Mouse (Mus musculus): Measurements from ENCODE around the gene Ppp4r3a. TPM values are rescaled to one million over a fixed set of nuclear protein-coding genes. Genes with fewer than 3 reads are reported as not detected.
A peak's percentile ranks its signal among the peaks of the same experiment; 100 is the strongest.

Ppp4r3a gene
- polyA plus RNA-seq, 1 experiment from 2014 or later, result 58.9 TPM

DNA sequence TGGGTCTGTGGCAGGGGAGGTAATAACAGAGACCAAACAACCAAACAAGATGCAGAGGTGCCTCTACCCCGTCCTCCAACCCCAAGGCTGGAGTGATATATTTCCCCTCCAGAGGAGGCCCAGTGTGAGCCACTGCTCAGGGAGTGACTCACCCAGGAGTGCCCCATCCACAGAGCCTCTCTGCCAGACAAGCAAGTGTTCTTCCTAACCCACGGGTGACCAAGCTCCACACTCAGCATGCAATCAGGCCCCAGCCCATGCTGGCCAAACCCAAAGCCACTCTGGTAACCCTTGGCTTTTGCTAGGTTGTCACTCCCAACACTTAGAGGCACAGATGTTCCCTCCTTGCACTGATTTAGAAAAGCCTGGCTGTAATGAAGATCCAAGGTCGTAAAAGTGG, 90.4 kb downstream of the Ppp4r3a start:
- Histone ChIP-seq H3K4me1 (ENCODE audit: control insufficient read depth, insufficient read depth, low read length) (peaks cover 52% of the 10 kb centered on the region), H3K36me3 (ENCODE audit: control insufficient read depth, insufficient read depth, low read length) (no peaks in the 10 kb centered on the region), H3K27ac (ENCODE audit: low read depth, low read length) (no peak overlapping the region), H3K27me3 (ENCODE audit: control insufficient read depth, insufficient read depth, low read length) (no peaks in the 10 kb centered on the region), H3K9me3 (ENCODE audit: control insufficient read depth, low read length) (no peaks in the 10 kb centered on the region), H3K4me2 (replicated peaks; ENCODE audit: low read depth, low read length) (no peak overlapping the region), H3K9ac (ENCODE audit: low read depth, low read length) (no peak overlapping the region), H3K4me3 (ENCODE audit: low read length) (no peak overlapping the region)
- no peak for ATAC-seq (ENCODE audit: low FRiP score, low TSS enrichment)
- 38% methylated on average over 3 of the region's 3 CpGs for WGBS

DNA sequence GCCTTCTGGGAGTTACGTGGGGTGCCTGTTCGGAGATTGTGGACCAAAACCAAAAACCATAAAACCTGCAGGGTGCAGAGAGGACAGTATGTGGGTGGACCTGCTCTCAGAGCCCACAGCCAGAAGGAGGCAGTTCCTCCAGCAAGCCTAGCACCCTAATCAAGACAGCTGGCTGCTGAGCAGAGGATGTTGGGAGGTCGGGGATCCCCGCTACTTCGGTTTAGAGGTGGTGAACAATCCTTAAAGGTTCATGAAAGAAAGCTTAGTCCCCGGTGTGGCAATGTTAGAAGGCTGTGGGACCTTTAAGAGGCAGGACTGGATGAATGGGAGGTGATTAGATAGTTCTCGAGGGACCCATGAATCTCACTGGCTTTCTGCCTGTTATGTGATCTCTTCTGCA, 91.0 kb downstream of the Ppp4r3a start:
- no peaks in the 10 kb centered on the region for H3K27me3 ChIP-seq (ENCODE audit: control insufficient read depth, insufficient read depth, low read length)
- no peak overlapping the region for H3K4me3 ChIP-seq (ENCODE audit: low read length)
- H3K36me3 ChIP-seq (ENCODE audit: control insufficient read depth, insufficient read depth, low read length), result no peaks in the 10 kb centered on the region
- no peaks in the 10 kb centered on the region for H3K9me3 ChIP-seq (ENCODE audit: control insufficient read depth, low read length)
- H3K27ac ChIP-seq (ENCODE audit: low read depth, low read length), result no peak overlapping the region
- WGBS, result 59% methylated on average over 7 of the region's 7 CpGs
- peaks cover 48% of the 10 kb centered on the region for H3K4me1 ChIP-seq (ENCODE audit: control insufficient read depth, insufficient read depth, low read length)
- no peak overlapping the region for H3K9ac ChIP-seq (ENCODE audit: low read depth, low read length)
- ATAC-seq (ENCODE audit: low FRiP score, low TSS enrichment), result no peak
- no peak overlapping the region for H3K4me2 ChIP-seq (replicated peaks; ENCODE audit: low read depth, low read length)

DNA sequence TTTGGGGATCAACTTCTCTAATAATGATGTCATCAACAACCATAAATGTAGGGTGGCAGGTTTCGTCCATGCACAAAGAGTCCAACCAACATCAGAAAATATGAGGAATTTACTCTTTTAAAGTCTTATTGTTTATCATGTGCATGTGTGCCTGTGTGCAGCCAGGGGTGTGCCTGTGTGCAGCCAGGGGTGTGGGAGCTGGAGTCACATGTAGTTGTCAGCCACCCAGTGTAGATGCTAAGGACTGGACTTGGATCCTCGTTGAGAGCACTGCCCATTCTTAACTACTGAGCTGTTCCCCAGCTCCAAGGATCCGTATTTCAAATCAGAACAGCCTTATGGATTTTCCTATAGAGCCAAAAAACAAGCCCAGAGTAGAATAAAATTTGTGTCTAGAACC, 92.4 kb downstream of the Ppp4r3a start:
- H3K27ac ChIP-seq (ENCODE audit: low read depth, low read length), result no peak overlapping the region
- H3K4me2 ChIP-seq (replicated peaks; ENCODE audit: low read depth, low read length), result no peak overlapping the region
- H3K4me1 ChIP-seq (ENCODE audit: control insufficient read depth, insufficient read depth, low read length), result peaks cover 42% of the 10 kb centered on the region

DNA sequence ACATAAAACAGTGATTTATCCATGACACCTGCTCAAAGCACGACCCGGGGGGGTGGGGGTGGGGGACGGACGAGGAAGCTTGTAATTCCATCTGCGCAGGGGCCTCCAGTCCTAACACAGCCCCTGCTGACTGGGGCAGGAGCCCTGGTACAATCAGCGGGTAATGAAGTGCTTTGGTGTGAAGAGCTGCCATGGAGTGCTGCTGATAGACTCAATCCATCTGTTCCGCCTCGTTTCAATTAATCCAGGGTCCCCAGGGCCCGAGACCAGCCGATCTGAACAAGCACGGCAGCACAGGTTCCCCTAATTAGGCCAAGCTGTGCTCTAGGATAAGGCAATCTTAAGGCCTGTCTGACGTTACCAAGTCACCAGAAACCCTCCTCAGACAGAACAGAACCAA, 93.2 kb downstream of the Ppp4r3a start:
- no peaks in the 10 kb centered on the region for H3K27me3 ChIP-seq (ENCODE audit: control insufficient read depth, insufficient read depth, low read length)

More for the DNA sequence above, 92.4 kb downstream of the Ppp4r3a start:
- no peaks in the 10 kb centered on the region for H3K36me3 ChIP-seq (ENCODE audit: control insufficient read depth, insufficient read depth, low read length)
- 63% methylated on average over 3 of the region's 3 CpGs for WGBS
- no peak for ATAC-seq (ENCODE audit: low FRiP score, low TSS enrichment)
- no peaks in the 10 kb centered on the region for H3K27me3 ChIP-seq (ENCODE audit: control insufficient read depth, insufficient read depth, low read length)
- H3K9me3 ChIP-seq (ENCODE audit: control insufficient read depth, low read length), result no peaks in the 10 kb centered on the region
- H3K9ac ChIP-seq (ENCODE audit: low read depth, low read length), result no peak overlapping the region
- H3K4me3 ChIP-seq (ENCODE audit: low read length), result no peak overlapping the region

DNA sequence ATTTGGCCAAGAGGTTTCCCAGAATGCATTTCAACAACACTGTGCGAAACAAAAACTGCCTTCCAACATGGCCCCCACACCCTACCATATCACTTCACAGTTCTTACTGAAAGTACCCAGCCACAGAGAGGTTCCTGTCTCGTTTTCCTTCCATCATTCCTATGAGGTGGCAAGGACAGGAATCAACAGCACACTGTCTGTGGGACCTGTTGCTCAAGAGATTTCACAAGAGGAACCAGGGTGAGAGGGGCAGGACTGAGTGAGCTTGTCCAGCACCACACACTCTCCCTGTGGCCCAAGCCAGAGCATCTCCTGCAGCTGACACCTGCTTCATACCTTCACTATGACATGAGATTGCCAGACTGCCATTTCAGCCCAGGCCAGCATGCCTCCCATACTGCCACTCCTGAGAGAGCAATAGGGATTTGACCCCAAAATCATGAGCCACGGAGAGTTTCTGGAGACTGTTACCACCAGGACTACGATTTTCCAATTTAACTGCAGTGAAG, 93.7 kb downstream of the Ppp4r3a start:
- ATAC-seq (ENCODE audit: low FRiP score, low TSS enrichment), result no peak; the same call in 1 of the 2 replicates

More for the DNA sequence above, 93.2 kb downstream of the Ppp4r3a start:
- H3K9ac ChIP-seq (ENCODE audit: low read depth, low read length), result no peak overlapping the region
- peaks cover 35% of the 10 kb centered on the region; the same call in 1 of the 2 replicates for H3K4me1 ChIP-seq (ENCODE audit: control insufficient read depth, insufficient read depth, low read length)
- no peak overlapping the region; the same call in 1 of the 2 replicates for H3K27ac ChIP-seq (ENCODE audit: low read depth, low read length)
- no peak overlapping the region for H3K4me3 ChIP-seq (ENCODE audit: low read length)
- no peaks in the 10 kb centered on the region for H3K36me3 ChIP-seq (ENCODE audit: control insufficient read depth, insufficient read depth, low read length)
- no peak overlapping the region for H3K4me2 ChIP-seq (replicated peaks; ENCODE audit: low read depth, low read length)
- H3K9me3 ChIP-seq (ENCODE audit: control insufficient read depth, low read length), result no peaks in the 10 kb centered on the region
- peak; percentile 83 for ATAC-seq (ENCODE audit: low FRiP score, low TSS enrichment)
- 17% methylated on average over 12 of the region's 12 CpGs for WGBS

More for the DNA sequence above, 93.7 kb downstream of the Ppp4r3a start:
- Histone ChIP-seq H3K27ac (ENCODE audit: low read depth, low read length) (no peak overlapping the region), H3K9ac (ENCODE audit: low read depth, low read length) (no peak overlapping the region), H3K9me3 (ENCODE audit: control insufficient read depth, low read length) (no peaks in the 10 kb centered on the region), H3K4me2 (replicated peaks; ENCODE audit: low read depth, low read length) (no peak overlapping the region), H3K36me3 (ENCODE audit: control insufficient read depth, insufficient read depth, low read length) (no peaks in the 10 kb centered on the region), H3K27me3 (ENCODE audit: control insufficient read depth, insufficient read depth, low read length) (no peaks in the 10 kb centered on the region), H3K4me3 (ENCODE audit: low read length) (no peak overlapping the region), H3K4me1 (ENCODE audit: control insufficient read depth, insufficient read depth, low read length) (peaks cover 30% of the 10 kb centered on the region; the same call in 1 of the 2 replicates)
- WGBS, result 35% methylated on average over 4 of the region's 4 CpGs

MicroRNA genes within 50 kb of the gene (microRNA counts, 519-probe panel; counts per million panel counts)
- not detected for microRNA mmu-miR-1190

Small RNA genes lying within 50 kb of the gene (microRNA-seq; reads per million reads assigned to microRNA genes)
- not detected for gene Mir1190

Other genes starting within 250 kb of the Ppp4r3a start
- 0.14 and 0.34 TPM in 2 replicates for gene Gpr68, start 175.5 kb downstream of the Ppp4r3a start, polyA plus RNA-seq (2014; fragmentation: Nextera tagmentation; extraction: Ambion mirVana)
- gene Ccdc88c, start 54.6 kb downstream of the Ppp4r3a start, polyA plus RNA-seq (2014; fragmentation: Nextera tagmentation; extraction: Ambion mirVana), result 10.4 and 15.3 TPM in 2 replicates

All from kidney, embryonic 14.5 days (tissue).